Mouse (Mus musculus) MN1 (cell line): ENCODE data around the gene Dexi.

Experiments
- DNase-seq: peaks from one replicate; pipeline ENCODE4 v3.0.0-alpha.2; 2016; ENCODE audit warnings: low spot score

The Dexi gene

GRCm38 (mm10) chr16:10454583-10454974, 88.3 kb downstream of the Dexi start:
- DNase-seq = no peak

GRCm38 (mm10) chr16:10453872-10454582, 88.8 kb downstream of the Dexi start:
- DNase-seq = no peak
